Mouse (Mus musculus) liver, embryonic 13.5 days (tissue): Measurements from ENCODE around the gene Olfr1065. TPM values are rescaled to one million over a fixed set of nuclear protein-coding genes. Genes with fewer than 3 reads are reported as not detected.

Source experiments
- polyA plus RNA-seq: library from polyadenylated mRNA; unstranded; fragments of >200 nt; fragmentation: Nextera tagmentation; extraction: Ambion mirVana; gene quantifications from 2 replicates; pipeline ENCODE4 v1.2.1, GENCODE M21; 2015

Olfr1065 gene
- polyA plus RNA-seq, 1 experiment from 2014 or later = not detected

Other genes with a start within 250 kb of the Olfr1065 start
- not detected in 2 replicates for gene Olfr1045, start 247.6 kb downstream of the Olfr1065 start, polyA plus RNA-seq
- not detected in 2 replicates for gene Olfr1046, start 231.3 kb downstream of the Olfr1065 start, polyA plus RNA-seq
- gene Olfr1047, start 219.2 kb downstream of the Olfr1065 start, polyA plus RNA-seq = not detected in 2 replicates
- gene Olfr1048, start 210.3 kb downstream of the Olfr1065 start, polyA plus RNA-seq = not detected in 2 replicates
- gene Olfr1049, start 192.3 kb downstream of the Olfr1065 start, polyA plus RNA-seq = not detected in 2 replicates
- not detected in 2 replicates for gene Olfr1051, start 171.5 kb downstream of the Olfr1065 start, polyA plus RNA-seq
- not detected in 2 replicates for gene Olfr1052, start 158.1 kb downstream of the Olfr1065 start, polyA plus RNA-seq
- gene Olfr1053, start 135.3 kb downstream of the Olfr1065 start, polyA plus RNA-seq = not detected in 2 replicates
- gene Olfr1054, start 115.2 kb downstream of the Olfr1065 start, polyA plus RNA-seq = not detected in 2 replicates
- not detected in 2 replicates for gene Olfr1055, start 100.3 kb downstream of the Olfr1065 start, polyA plus RNA-seq
- gene Olfr1056, start 88.1 kb downstream of the Olfr1065 start, polyA plus RNA-seq = not detected in 2 replicates
- gene Olfr1057, start 72.2 kb downstream of the Olfr1065 start, polyA plus RNA-seq = not detected in 2 replicates
- not detected in 2 replicates for gene Olfr1058, start 62.0 kb downstream of the Olfr1065 start, polyA plus RNA-seq
- not detected in 2 replicates for gene Olfr1061, start 36.5 kb downstream of the Olfr1065 start, polyA plus RNA-seq
- not detected in 2 replicates for gene Olfr1062, start 23.8 kb downstream of the Olfr1065 start, polyA plus RNA-seq
- not detected in 2 replicates for gene Olfr1066, start 5.7 kb upstream of the Olfr1065 start, polyA plus RNA-seq
- gene Olfr228, start 36.8 kb upstream of the Olfr1065 start, polyA plus RNA-seq = not detected in 2 replicates
- gene Olfr1076, start 57.9 kb upstream of the Olfr1065 start, polyA plus RNA-seq = not detected in 2 replicates
- gene Olfr1079, start 91.9 kb upstream of the Olfr1065 start, polyA plus RNA-seq = not detected in 2 replicates
- gene Olfr1080, start 107.6 kb upstream of the Olfr1065 start, polyA plus RNA-seq = not detected in 2 replicates
- gene Olfr1082, start 148.4 kb upstream of the Olfr1065 start, polyA plus RNA-seq = not detected in 2 replicates
- not detected in 2 replicates for gene Olfr1084, start 189.1 kb upstream of the Olfr1065 start, polyA plus RNA-seq
- gene Olfr1085, start 211.4 kb upstream of the Olfr1065 start, polyA plus RNA-seq = not detected in 2 replicates
- gene Olfr1086, start 229.5 kb upstream of the Olfr1065 start, polyA plus RNA-seq = not detected in 2 replicates
- not detected in 2 replicates for gene Olfr1087, start 247.8 kb upstream of the Olfr1065 start, polyA plus RNA-seq